Mouse (Mus musculus): ENCODE results near the gene Rad51c. TPM values are rescaled to one million over a fixed set of nuclear protein-coding genes. Genes with fewer than 3 reads are reported as not detected.

Rad51c gene
- total and polyA plus RNA-seq, 3 experiments: 4.8 to 6.8 (median 6.3) TPM

DNA sequence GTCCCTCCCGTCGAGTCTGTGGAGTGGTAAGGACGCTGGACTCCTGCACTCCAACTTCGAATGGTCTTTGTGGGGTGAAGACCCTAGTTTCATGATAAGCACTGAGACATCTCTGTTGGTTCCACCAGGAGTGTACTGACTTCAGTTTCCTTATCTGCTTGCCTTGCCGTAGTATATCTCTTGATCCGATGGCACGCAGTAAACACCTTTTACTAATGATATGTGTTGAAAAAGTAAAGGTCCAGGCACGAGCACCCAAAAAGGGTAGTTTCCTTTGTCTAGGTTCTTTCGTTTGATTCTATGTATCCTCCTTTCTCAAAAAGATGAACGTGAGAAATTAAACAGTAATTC, 45.5 kb downstream of the Rad51c start:
- dilution Hi-C loops (cut with MboI; ENCODE audit: extremely low pct_ligation_motif_present, extremely low pct_unique_long_range_greater_than_20kb, low sequenced_read_pairs) (no loop called here), in situ Hi-C loops (cut with MboI; ENCODE audit: low pct_ligation_motif_present, low pct_unique_long_range_greater_than_20kb, low sequenced_read_pairs) (no loop called here)
- peak overlapping the region; percentile 69 for H3K4me2 ChIP-seq (ENCODE audit: insufficient read depth, low read depth, poor library complexity, severe bottlenecking)
- peaks cover 0 to 14% of the 10 kb centered on the region in 2 experiments; a peak in 2 of 4 replicates for H3K4me1 ChIP-seq (ENCODE audit: control insufficient read depth in 1 of 2, insufficient read depth in 2 of 2)
- TF ChIP-seq IRF4 (IDR thresholded peaks at IDR 0.05; ENCODE audit: low read depth, low read length) (0 out of 2 replicates have a peak, but pooled peaks have one; percentile 3), MXI1 (IDR thresholded peaks at IDR 0.05; ENCODE audit: low read depth, low read length) (peak; percentile 5; the same call in 1 of the 2 replicates), SIN3A (IDR thresholded peaks at IDR 0.05; ENCODE audit: low read length) (0 out of 2 replicates have a peak, but pooled peaks have one; percentile 10), KAT2A (IDR thresholded peaks at IDR 0.05; ENCODE audit: insufficient replicate concordance, low read length) (no peak), TCF12 (IDR thresholded peaks at IDR 0.05; ENCODE audit: low read depth, low read length) (no peak)
- H3K79me2 ChIP-seq (replicated peaks; ENCODE audit: control insufficient read depth, extremely low read depth, insufficient read depth, poor library complexity, severe bottlenecking): no peaks in the 10 kb centered on the region
- H3K9me3 ChIP-seq (replicated peaks; ENCODE audit: low read length): peaks cover 4% of the 10 kb centered on the region
- H3K36me3 ChIP-seq (replicated peaks in 1 of 2; ENCODE audit: control insufficient read depth in 1 of 2, insufficient read depth in 1 of 2, low read length in 1 of 2): no peaks in the 10 kb centered on the region
- H3K27me3 ChIP-seq (replicated peaks): peaks cover 34% of the 10 kb centered on the region
- DNase-seq (ENCODE audit: extremely low read depth): no peak
- no peak overlapping the region for H3K27ac ChIP-seq (ENCODE audit: insufficient read depth, low read depth)
- H3K9ac ChIP-seq (ENCODE audit: insufficient read depth, low read depth): peak overlapping the region; percentile 4; the same call in 1 of the 2 replicates
- H3K4me3 ChIP-seq (replicated peaks in 1 of 3; ENCODE audit: low read depth in 2 of 3, low read length in 2 of 3, poor library complexity in 1 of 3): peak overlapping the region; percentile 43 to 80 (median 71)

- in situ Hi-C loops (cut with MboI; ENCODE audit: low pct_ligation_motif_present, low pct_unique_long_range_greater_than_20kb, low sequenced_read_pairs) (no loop called here), dilution Hi-C loops (cut with MboI; ENCODE audit: extremely low pct_ligation_motif_present, extremely low pct_unique_long_range_greater_than_20kb, low sequenced_read_pairs) (no loop called here)
- peak within 1 kb of the TSS; percentile 40; the same call in 1 of the 2 replicates for H3K9ac ChIP-seq (ENCODE audit: insufficient read depth, low read depth)
- H3K27me3 ChIP-seq (replicated peaks): peaks cover 34% of the 10 kb centered on the region
- peak within 1 kb of the TSS; percentile 69 for H3K4me2 ChIP-seq (ENCODE audit: insufficient read depth, low read depth, poor library complexity, severe bottlenecking)
- H3K4me1 ChIP-seq (ENCODE audit: control insufficient read depth in 1 of 2, insufficient read depth in 2 of 2): peaks cover 0 to 14% of the 10 kb centered on the region in 2 experiments; a peak in 2 of 4 replicates
- H3K4me3 ChIP-seq (replicated peaks in 1 of 3; ENCODE audit: low read depth in 2 of 3, low read length in 2 of 3, poor library complexity in 1 of 3): peak within 1 kb of the TSS; percentile 43 to 80 (median 71)
- DNase-seq (ENCODE audit: extremely low read depth): peak; percentile 53
- no peak within 1 kb of the TSS for H3K27ac ChIP-seq (ENCODE audit: insufficient read depth, low read depth)
- H3K79me2 ChIP-seq (replicated peaks; ENCODE audit: control insufficient read depth, extremely low read depth, insufficient read depth, poor library complexity, severe bottlenecking): no peaks in the 10 kb centered on the region
- H3K9me3 ChIP-seq (replicated peaks; ENCODE audit: low read length): peaks cover 4% of the 10 kb centered on the region
- H3K36me3 ChIP-seq (replicated peaks in 1 of 2; ENCODE audit: control insufficient read depth in 1 of 2, insufficient read depth in 1 of 2, low read length in 1 of 2): no peaks in the 10 kb centered on the region
- no peak for TF ChIP-seq HCFC1 (IDR thresholded peaks at IDR 0.05; ENCODE audit: low read depth, low read length)
- TF ChIP-seq MYC (IDR thresholded peaks at IDR 0.05; ENCODE audit: low read depth, low read length): no peak
- TF ChIP-seq TBP (conservative IDR thresholded peaks at IDR 0.05; ENCODE audit: low read depth, low read length): no peak
- peak; percentile 65; the same call in 1 of the 2 replicates for TF ChIP-seq SIN3A (IDR thresholded peaks at IDR 0.05; ENCODE audit: low read length)
- TF ChIP-seq RCOR1 (conservative IDR thresholded peaks at IDR 0.05; ENCODE audit: low read depth, low read length): no peak
- TF ChIP-seq TCF12 (IDR thresholded peaks at IDR 0.05; ENCODE audit: low read depth, low read length): peak; percentile 55; the same call in 1 of the 2 replicates
- no peak for TF ChIP-seq MAFK (IDR thresholded peaks at IDR 0.05; ENCODE audit: insufficient replicate concordance, low read length)
- peak; percentile 99 for TF ChIP-seq UBTF (IDR thresholded peaks at IDR 0.05; ENCODE audit: low read depth, low read length)
- TF ChIP-seq IRF4 (IDR thresholded peaks at IDR 0.05; ENCODE audit: low read depth, low read length): 0 out of 2 replicates have a peak, but pooled peaks have one; percentile 15
- TF ChIP-seq USF2 (conservative IDR thresholded peaks at IDR 0.05; ENCODE audit: low read depth, low read length): no peak
- TF ChIP-seq ZC3H11A (IDR thresholded peaks at IDR 0.05; ENCODE audit: low read depth, low read length): no peak
- TF ChIP-seq NRF1 (IDR thresholded peaks at IDR 0.05; ENCODE audit: low read depth, low read length): peak; percentile 48; the same call in 1 of the 2 replicates
- 0 out of 2 replicates have a peak, but pooled peaks have one; percentile 42 for TF ChIP-seq MAX (IDR thresholded peaks at IDR 0.05; ENCODE audit: low read length)
- TF ChIP-seq ZMIZ1 (IDR thresholded peaks at IDR 0.05; ENCODE audit: low read depth, low read length): no peak
- no peak for TF ChIP-seq KAT2A (IDR thresholded peaks at IDR 0.05; ENCODE audit: insufficient replicate concordance, low read length)
- TF ChIP-seq MEF2A (IDR thresholded peaks at IDR 0.05; ENCODE audit: borderline replicate concordance, low read depth, low read length): no peak
- no peak for TF ChIP-seq JUND (conservative IDR thresholded peaks at IDR 0.05; ENCODE audit: low read depth, low read length)
- peak; percentile 39; the same call in 1 of the 2 replicates for TF ChIP-seq ELF1 (IDR thresholded peaks at IDR 0.05; ENCODE audit: low read depth, low read length)
- TF ChIP-seq POLR2AphosphoS2 (IDR thresholded peaks at IDR 0.05; ENCODE audit: low read depth, low read length): no peak
- no peak for TF ChIP-seq CHD1 (IDR thresholded peaks at IDR 0.05; ENCODE audit: low read depth, low read length)
- no peak for TF ChIP-seq EP300 (IDR thresholded peaks at IDR 0.05; ENCODE audit: low read length)
- TF ChIP-seq MXI1 (IDR thresholded peaks at IDR 0.05; ENCODE audit: low read depth, low read length): peak; percentile 80
- TF ChIP-seq GABPA (IDR thresholded peaks at IDR 0.05; ENCODE audit: insufficient replicate concordance, low read depth, low read length): no peak
- no peak for TF ChIP-seq ZNF384 (IDR thresholded peaks at IDR 0.05; ENCODE audit: low read depth, low read length)
- TF ChIP-seq BHLHE40 (IDR thresholded peaks at IDR 0.05; ENCODE audit: low read depth, low read length): peak; percentile 37; the same call in 1 of the 2 replicates
- no peak for TF ChIP-seq PAX5 (IDR thresholded peaks at IDR 0.05; ENCODE audit: low read length)
- no peak for TF ChIP-seq CTCF (conservative IDR thresholded peaks at IDR 0.05 in 1 of 2, IDR thresholded peaks at IDR 0.05 in 1 of 2; ENCODE audit: low read depth in 2 of 2, low read length in 2 of 2)
- no peak for TF ChIP-seq RAD21 (IDR thresholded peaks at IDR 0.05; ENCODE audit: low read depth, low read length)
- TF ChIP-seq SMC3 (IDR thresholded peaks at IDR 0.05; ENCODE audit: low read depth, low read length): no peak
These were observed 46.2 kb downstream of the Rad51c start, which contains the start of gene Ppm1e for GRCm38 (mm10) chr11:87358331-87359261. Gene Ppm1e, minus strand, starts transcription at chr11:87359023.
